Mouse (Mus musculus): Measurements from ENCODE around the gene Igf1r. TPM values are rescaled to one million over a fixed set of nuclear protein-coding genes. Genes with fewer than 3 reads are reported as not detected.

Gene Igf1r
- polyA plus RNA-seq, 1 experiment from 2014 or later, result 24.9 TPM

DNA sequence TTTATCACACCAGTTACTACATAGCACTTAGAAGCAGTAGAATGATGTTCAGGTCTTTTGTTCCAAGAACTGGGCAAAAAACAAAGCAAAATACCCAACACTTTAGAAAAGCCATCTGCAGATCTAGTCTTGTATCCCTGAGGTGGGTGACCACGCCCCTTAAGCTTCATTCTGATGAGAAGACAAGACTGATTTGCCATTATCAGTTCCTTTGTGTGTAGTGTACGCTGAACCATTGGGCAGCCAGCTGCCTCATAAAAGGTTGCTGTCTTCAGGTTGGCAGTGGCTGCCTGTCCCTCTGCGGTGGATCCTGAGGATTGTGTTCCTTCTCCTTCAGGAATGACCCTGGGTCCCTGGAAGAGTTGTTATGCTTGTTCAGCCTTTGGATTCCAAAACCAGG lies 11.1 kb downstream of the Igf1r start:
- H3K4me3 ChIP-seq, result no peak overlapping the region
- DNase-seq (ENCODE audit: low spot score), result no peak
- no peaks in the 10 kb centered on the region for H3K27me3 ChIP-seq (ENCODE audit: insufficient read depth, poor library complexity, severe bottlenecking)
- H3K36me3 ChIP-seq, result no peaks in the 10 kb centered on the region
- no peaks in the 10 kb centered on the region for H3K9me3 ChIP-seq
- H3K27ac ChIP-seq, result no peak overlapping the region
- H3K4me1 ChIP-seq, result peaks cover 88% of the 10 kb centered on the region
- 75% methylated on average over 3 of the region's 3 CpGs for WGBS

DNA sequence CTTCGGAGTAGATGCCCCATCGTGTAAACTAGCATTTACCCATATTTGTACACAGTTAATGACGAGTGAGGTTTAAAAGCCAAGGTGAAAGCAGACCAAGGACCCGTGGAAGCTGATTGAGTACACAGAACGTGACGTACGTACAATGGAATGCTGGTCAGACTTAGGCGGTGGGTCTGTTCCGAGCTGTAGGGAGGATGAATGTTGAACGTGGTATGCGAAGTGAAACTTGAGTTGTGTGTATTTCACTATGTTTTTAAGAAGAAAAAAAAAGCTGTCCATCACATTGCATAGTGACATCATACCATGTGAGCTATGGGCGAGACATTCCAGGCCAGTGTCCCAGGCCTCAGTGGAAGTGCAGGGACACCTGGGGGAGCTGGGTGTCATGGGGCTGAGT lies 15.8 kb downstream of the Igf1r start:
- 60% methylated on average over 12 of the region's 12 CpGs for WGBS
- peaks cover 89% of the 10 kb centered on the region for H3K4me1 ChIP-seq
- H3K27ac ChIP-seq, result no peak overlapping the region
- no peak for DNase-seq (ENCODE audit: low spot score)
- H3K27me3 ChIP-seq (ENCODE audit: insufficient read depth, poor library complexity, severe bottlenecking), result no peaks in the 10 kb centered on the region
- no peak overlapping the region for H3K4me3 ChIP-seq
- H3K36me3 ChIP-seq, result no peaks in the 10 kb centered on the region
- H3K9me3 ChIP-seq, result no peaks in the 10 kb centered on the region

DNA sequence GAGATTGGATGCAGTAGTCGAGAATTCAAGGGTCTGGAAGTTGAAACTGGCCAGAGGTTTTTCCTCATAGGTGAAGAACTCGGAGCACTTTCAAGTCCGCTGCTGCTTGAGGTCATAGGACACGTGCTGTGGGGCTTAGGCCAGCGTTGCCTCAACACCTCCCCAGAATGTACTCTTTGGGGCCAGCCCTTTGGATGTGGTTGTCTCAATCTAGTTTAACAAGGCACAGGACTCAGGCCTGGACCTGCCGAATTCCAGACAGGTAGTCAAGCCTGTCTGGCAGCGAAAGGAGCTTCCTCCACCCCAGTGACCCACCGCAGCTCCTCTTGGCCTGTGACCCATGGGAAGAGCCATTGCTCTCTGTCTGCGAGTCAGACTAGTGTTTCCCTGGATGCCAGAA lies 16.4 kb downstream of the Igf1r start:
- Histone ChIP-seq H3K27me3 (ENCODE audit: insufficient read depth, poor library complexity, severe bottlenecking) (no peaks in the 10 kb centered on the region), H3K4me1 (peaks cover 90% of the 10 kb centered on the region), H3K27ac (peak overlapping the region; percentile 22; the same call in 1 of the 2 replicates), H3K4me3 (no peak overlapping the region), H3K36me3 (no peaks in the 10 kb centered on the region), H3K9me3 (no peaks in the 10 kb centered on the region)
- WGBS, result 77% methylated on average over 9 of the region's 9 CpGs
- DNase-seq (ENCODE audit: low spot score), result no peak

DNA sequence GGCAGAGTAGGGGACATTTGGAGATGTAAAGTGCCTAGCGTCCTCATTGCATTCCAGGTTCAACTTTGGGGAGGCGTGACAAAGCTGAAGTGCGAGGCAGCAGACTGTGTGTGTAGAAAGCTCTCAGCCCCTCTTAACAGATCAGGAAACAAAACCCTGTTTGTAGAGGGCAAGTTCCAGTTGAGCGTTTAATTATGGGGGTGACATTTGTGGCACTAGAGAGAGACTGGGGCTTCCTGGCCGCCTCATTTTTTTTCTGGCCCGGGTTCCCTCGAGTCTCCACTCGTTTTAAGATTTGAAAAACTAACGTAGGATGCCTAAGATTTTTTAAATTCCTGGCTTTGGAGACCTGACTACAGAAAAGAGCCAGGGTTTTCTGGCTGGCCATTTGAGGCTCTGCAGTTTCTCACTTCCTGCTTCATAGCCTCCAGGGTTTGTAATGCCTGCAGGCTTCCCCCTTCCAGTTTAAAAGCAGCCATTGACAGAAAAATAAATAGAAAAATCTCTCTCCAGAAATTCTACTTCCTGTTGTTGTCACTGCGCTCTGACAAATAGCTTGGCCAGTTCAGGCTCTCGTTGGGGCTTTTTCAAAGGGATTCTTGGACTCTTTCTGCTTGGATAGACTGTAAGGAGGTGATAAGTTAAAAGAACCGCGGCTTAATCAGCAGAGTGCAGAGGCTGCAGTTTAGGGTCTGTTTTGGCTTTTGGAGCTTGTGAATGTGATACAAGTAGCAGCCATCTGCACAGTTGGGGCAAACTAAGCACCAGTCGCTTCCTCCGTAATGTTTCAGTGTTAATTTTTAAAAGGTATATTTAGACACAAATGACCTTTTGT lies 20.8 kb downstream of the Igf1r start:
- peak overlapping the region; percentile 86 for H3K27ac ChIP-seq
- no peaks in the 10 kb centered on the region for H3K27me3 ChIP-seq (ENCODE audit: insufficient read depth, poor library complexity, severe bottlenecking)
- no peaks in the 10 kb centered on the region for H3K9me3 ChIP-seq
- no peaks in the 10 kb centered on the region for H3K36me3 ChIP-seq
- peak overlapping the region; percentile 22 for H3K4me3 ChIP-seq
- peaks cover 77% of the 10 kb centered on the region for H3K4me1 ChIP-seq
- WGBS, result 6% methylated on average over 15 of the region's 15 CpGs
- peak; percentile 85 for DNase-seq (ENCODE audit: low spot score)

DNA sequence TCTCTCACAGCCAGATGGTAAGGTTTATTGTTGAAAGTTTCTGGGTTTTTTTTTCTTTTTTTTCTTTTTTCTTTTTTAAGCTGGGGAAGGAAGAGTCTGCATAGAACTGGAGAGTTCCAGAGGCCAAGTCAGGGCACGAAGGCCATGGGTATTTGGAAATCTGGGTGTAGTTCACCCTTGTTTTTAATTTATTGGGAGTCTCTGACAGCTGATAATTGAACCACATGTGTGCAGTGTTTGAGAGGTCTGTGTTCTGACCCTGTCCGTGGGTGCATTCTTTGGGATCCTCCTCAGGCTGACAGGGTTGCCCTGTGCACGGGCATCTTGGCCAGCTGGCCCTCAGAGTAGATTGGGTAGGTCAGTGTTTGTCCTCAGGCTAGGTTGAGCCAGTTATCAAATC lies 29.3 kb downstream of the Igf1r start:
- DNase-seq (ENCODE audit: low spot score), result no peak
- Histone ChIP-seq H3K27ac (peak overlapping the region; percentile 36; the same call in 1 of the 2 replicates), H3K27me3 (ENCODE audit: insufficient read depth, poor library complexity, severe bottlenecking) (no peaks in the 10 kb centered on the region), H3K9me3 (no peaks in the 10 kb centered on the region), H3K4me1 (peaks cover 47% of the 10 kb centered on the region), H3K36me3 (no peaks in the 10 kb centered on the region), H3K4me3 (no peak overlapping the region)
- 53% methylated on average over 3 of the region's 3 CpGs for WGBS

DNA sequence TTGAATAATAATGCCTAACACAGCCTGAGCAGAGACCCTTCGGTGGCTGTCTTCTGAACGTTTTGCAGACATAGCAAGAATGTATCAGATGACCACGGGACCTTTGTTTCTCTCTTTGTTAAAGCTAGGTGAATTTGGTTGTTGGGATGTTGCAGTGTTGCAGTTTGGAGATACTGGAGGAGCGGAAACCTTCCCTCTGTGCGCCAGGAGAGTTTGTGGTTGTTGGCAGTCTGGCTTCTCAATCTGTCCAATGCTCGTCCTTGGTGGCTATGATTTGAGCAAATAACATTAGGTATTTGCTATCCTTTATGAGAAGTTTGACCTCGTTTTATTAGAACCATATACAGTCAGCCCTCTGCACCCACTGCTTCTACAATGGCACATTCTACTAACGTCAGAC lies 30.2 kb downstream of the Igf1r start:
- Histone ChIP-seq H3K4me1 (peaks cover 50% of the 10 kb centered on the region), H3K27ac (no peak overlapping the region), H3K4me3 (no peak overlapping the region), H3K36me3 (no peaks in the 10 kb centered on the region), H3K9me3 (no peaks in the 10 kb centered on the region), H3K27me3 (ENCODE audit: insufficient read depth, poor library complexity, severe bottlenecking) (no peaks in the 10 kb centered on the region)
- 72% methylated on average over 8 of the region's 8 CpGs for WGBS
- DNase-seq (ENCODE audit: low spot score), result no peak

DNA sequence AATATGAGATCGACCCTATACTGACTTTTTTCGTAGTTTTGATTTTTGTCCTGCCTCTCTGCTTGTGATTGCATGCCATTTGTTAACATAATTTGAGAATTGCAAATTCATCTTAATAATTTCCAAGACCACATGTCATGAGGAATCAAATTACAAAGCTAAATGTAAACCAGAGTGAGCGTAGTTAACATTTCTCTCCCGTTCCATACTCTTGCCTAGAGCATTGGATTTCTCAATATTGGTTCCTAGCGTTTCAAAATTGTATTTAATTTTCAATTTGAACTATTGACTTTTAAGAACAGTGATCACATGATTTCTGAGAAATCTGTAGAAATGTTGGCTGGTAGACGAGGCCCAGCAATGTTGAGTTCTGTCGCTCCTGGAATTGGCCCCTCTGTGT lies 30.8 kb downstream of the Igf1r start:
- Histone ChIP-seq H3K4me1 (peaks cover 50% of the 10 kb centered on the region), H3K27ac (no peak overlapping the region), H3K36me3 (no peaks in the 10 kb centered on the region), H3K27me3 (ENCODE audit: insufficient read depth, poor library complexity, severe bottlenecking) (no peaks in the 10 kb centered on the region), H3K4me3 (no peak overlapping the region), H3K9me3 (no peaks in the 10 kb centered on the region)
- 90% methylated on average over 7 of the region's 7 CpGs for WGBS
- DNase-seq (ENCODE audit: low spot score), result no peak

DNA sequence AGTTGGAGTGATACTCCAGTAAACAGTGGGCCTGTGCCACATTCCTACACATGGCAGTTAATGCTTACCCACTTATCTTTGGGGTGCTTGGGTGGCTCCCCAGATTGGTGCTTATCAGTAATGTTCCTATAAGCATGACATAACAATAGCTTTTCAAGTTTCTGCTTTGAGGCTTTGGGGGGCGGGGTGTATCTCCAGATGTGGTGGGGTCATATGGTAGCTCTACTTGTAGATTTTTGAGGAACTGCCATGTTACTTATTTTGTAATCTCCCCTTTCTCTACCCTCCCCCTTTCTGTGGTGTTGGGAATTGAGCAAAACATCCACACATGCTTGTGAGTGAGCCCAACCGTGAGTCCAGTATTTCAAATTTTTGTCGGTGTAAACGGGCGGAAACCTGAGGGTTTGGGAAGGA lies 32.4 kb downstream of the Igf1r start:
- H3K27ac ChIP-seq, result no peak overlapping the region
- 0 out of 2 replicates have a peak, but pooled peaks cover 2% of the 10 kb centered on the region for H3K36me3 ChIP-seq
- no peak for DNase-seq (ENCODE audit: low spot score)
- 75% methylated on average over 5 of the region's 5 CpGs for WGBS
- no peaks in the 10 kb centered on the region for H3K27me3 ChIP-seq (ENCODE audit: insufficient read depth, poor library complexity, severe bottlenecking)
- no peak overlapping the region for H3K4me3 ChIP-seq
- no peaks in the 10 kb centered on the region for H3K9me3 ChIP-seq
- peaks cover 56% of the 10 kb centered on the region for H3K4me1 ChIP-seq

DNA sequence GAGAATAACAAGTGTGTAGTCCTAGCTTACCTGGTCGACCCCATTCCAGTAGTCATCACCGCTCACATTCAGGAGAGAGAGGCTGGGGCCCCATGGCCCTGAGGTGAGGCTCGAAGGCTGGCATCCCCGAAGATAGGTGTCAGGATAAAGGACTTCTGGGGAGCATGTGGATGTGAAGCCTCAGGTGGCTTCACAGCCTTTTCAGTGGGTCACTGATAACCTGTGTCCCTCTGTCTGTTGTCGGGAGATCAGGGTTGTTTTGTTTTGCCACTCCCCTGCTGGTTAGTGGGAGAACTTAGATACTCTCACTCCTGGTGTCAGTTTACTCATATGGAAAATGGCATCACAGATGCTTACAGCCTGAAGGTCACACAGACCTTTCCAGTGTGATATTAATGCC lies 32.9 kb downstream of the Igf1r start:
- DNase-seq (ENCODE audit: low spot score), result no peak
- Histone ChIP-seq H3K36me3 (0 out of 2 replicates have a peak, but pooled peaks cover 3% of the 10 kb centered on the region), H3K4me3 (no peak overlapping the region), H3K9me3 (no peaks in the 10 kb centered on the region), H3K27me3 (ENCODE audit: insufficient read depth, poor library complexity, severe bottlenecking) (no peaks in the 10 kb centered on the region), H3K4me1 (peaks cover 57% of the 10 kb centered on the region), H3K27ac (no peak overlapping the region)
- 51% methylated on average over 5 of the region's 5 CpGs for WGBS

DNA sequence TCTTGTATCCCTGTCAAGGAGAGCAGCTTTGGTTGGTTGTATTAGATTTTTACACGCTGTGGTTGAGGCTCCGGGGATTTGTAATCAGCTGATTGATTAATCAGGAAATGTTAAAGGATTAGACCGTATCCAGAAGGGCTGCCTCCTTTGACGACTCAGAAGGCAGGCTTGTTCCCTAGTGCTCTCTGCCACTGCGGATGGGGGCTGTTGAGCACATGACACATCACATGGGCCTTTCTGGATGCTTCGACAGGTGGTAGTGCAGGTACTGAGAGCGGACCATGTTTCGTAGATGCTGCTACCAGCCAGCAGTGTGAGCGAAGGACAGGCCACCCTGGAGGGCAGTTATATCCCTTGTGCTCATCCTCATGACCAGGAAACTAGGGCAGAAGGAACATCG lies 33.6 kb downstream of the Igf1r start:
- no peaks in the 10 kb centered on the region for H3K27me3 ChIP-seq (ENCODE audit: insufficient read depth, poor library complexity, severe bottlenecking)
- 0 out of 2 replicates have a peak, but pooled peaks cover 3% of the 10 kb centered on the region for H3K36me3 ChIP-seq
- WGBS, result 81% methylated on average over 10 of the region's 10 CpGs
- no peak for DNase-seq (ENCODE audit: low spot score)
- H3K9me3 ChIP-seq, result no peaks in the 10 kb centered on the region
- 0 out of 2 replicates have a peak overlapping the region, but pooled peaks have one; percentile 47 for H3K27ac ChIP-seq
- H3K4me1 ChIP-seq, result peaks cover 54% of the 10 kb centered on the region
- no peak overlapping the region for H3K4me3 ChIP-seq

DNA sequence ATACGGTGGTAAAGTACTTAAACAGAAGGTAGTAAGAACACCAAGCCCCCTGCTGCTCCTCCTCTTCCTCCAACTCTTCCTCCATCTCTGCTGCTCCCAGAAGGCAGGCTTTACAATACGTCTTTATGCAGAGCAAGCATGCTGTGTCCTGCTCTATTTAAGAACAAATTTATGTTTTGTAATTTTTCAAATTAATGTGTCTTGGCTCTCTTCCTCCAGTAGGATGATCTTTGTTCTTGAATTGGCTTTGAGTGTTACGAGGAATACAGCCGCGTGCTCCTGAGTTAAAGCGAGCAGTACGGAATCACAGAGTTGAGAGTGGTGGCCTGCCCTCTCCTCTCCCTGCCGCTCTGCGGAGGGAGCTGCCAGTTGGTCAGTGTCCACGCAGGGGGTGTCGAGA lies 34.2 kb downstream of the Igf1r start:
- Histone ChIP-seq H3K27ac (no peak overlapping the region), H3K9me3 (no peaks in the 10 kb centered on the region), H3K27me3 (ENCODE audit: insufficient read depth, poor library complexity, severe bottlenecking) (no peaks in the 10 kb centered on the region), H3K36me3 (0 out of 2 replicates have a peak, but pooled peaks cover 3% of the 10 kb centered on the region), H3K4me1 (peaks cover 54% of the 10 kb centered on the region), H3K4me3 (no peak overlapping the region)
- 84% methylated on average over 11 of the region's 11 CpGs for WGBS
- no peak for DNase-seq (ENCODE audit: low spot score)

DNA sequence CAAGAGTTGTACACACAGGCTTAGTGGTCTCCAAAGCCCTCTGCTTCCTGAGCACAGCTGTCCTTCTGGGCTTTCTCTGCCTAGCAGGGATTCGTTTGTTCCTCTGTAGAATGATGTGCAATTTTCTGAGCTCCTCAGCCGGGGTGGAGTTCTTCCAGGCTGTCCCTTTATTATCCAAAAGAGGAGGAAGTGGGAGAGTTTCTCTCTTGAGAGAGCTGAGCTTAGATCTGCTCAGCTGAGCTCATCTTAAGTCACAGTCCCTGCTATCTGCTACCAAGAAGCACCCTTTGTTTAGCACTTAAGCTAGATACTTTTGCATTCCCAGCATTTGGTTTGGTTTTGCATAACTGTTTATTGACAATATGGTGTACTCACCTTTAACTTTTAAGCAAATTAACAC lies 36.7 kb downstream of the Igf1r start:
- Histone ChIP-seq H3K4me3 (no peak overlapping the region), H3K27ac (no peak overlapping the region), H3K9me3 (no peaks in the 10 kb centered on the region), H3K4me1 (peaks cover 75% of the 10 kb centered on the region), H3K27me3 (ENCODE audit: insufficient read depth, poor library complexity, severe bottlenecking) (no peaks in the 10 kb centered on the region), H3K36me3 (0 out of 2 replicates have a peak, but pooled peaks cover 3% of the 10 kb centered on the region)
- DNase-seq (ENCODE audit: low spot score), result no peak
- 42% methylated on average over 2 of the region's 2 CpGs for WGBS

DNA sequence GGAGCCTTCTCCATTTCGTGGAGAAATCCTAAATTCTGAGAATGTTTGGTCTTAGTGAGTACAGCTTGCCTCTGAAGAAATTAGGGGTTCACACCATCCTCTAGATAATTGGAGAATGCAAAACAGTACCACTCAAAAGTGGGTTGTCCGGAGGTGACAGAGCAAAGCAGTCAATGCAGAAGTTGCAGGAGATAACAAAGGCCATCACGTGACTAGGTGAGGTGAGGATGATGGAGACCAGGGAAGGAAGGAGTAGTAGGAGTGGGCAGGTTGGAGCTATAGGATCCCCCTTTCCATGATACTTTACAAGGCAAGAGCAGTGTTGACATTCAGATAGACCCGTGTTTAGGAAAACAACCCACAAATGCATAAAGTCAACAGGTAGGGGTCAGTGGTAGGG lies 41.0 kb downstream of the Igf1r start:
- H3K27ac ChIP-seq, result no peak overlapping the region
- H3K36me3 ChIP-seq, result 0 out of 2 replicates have a peak, but pooled peaks cover 3% of the 10 kb centered on the region
- 56% methylated on average over 4 of the region's 4 CpGs for WGBS
- DNase-seq (ENCODE audit: low spot score), result no peak
- H3K4me3 ChIP-seq, result no peak overlapping the region
- H3K4me1 ChIP-seq, result peaks cover 80% of the 10 kb centered on the region
- H3K9me3 ChIP-seq, result no peaks in the 10 kb centered on the region
- no peaks in the 10 kb centered on the region for H3K27me3 ChIP-seq (ENCODE audit: insufficient read depth, poor library complexity, severe bottlenecking)
